Mouse (Mus musculus): Measurements from ENCODE around the gene Nfatc2. TPM values are rescaled to one million over a fixed set of nuclear protein-coding genes. Genes with fewer than 3 reads are reported as not detected.

The Nfatc2 gene
- polyA plus RNA-seq, 1 experiment = 7.8 TPM

DNA sequence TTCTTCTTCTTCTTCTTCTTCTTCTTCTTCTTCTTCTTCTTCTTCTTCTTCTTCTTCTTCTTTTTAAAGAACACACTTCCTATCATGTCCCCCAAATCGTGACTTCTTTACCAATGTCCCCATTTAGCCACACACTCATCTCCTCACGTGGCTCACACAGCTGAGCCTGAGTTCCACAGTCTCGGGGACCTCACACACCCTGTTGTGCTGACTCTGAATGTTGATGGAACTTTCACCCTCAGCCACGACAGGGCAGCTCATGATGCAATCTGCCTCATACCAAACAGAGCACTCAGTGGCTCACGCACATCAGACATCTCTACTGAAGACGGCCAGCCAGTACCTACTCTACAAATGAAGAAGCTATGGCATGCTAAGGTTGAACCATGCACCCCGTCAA, 60.2 kb downstream of the Nfatc2 start:
- Histone ChIP-seq H3K4me1 (ENCODE audit: control insufficient read depth, insufficient read depth, low read length) (peaks cover 12% of the 10 kb centered on the region), H3K27ac (ENCODE audit: insufficient read depth, low read length) (no peak overlapping the region), H3K9me3 (replicated peaks; ENCODE audit: control insufficient read depth, insufficient read depth, low read length, poor library complexity, severe bottlenecking) (no peaks in the 10 kb centered on the region), H3K27me3 (ENCODE audit: control insufficient read depth, insufficient read depth, low read length, poor library complexity, severe bottlenecking) (no peaks in the 10 kb centered on the region), H3K36me3 (ENCODE audit: control insufficient read depth, insufficient read depth, low read length, poor library complexity, severe bottlenecking) (no peaks in the 10 kb centered on the region), H3K9ac (ENCODE audit: low read depth, poor library complexity, severe bottlenecking) (no peak overlapping the region), H3K4me3 (ENCODE audit: low read depth, low read length) (no peak overlapping the region)
- TF ChIP-seq POLR2A (IDR thresholded peaks at IDR 0.05; ENCODE audit: insufficient read depth, low read length) = no peak
- no peak for TF ChIP-seq CTCF (IDR thresholded peaks at IDR 0.05; ENCODE audit: low read depth, low read length)
- no peak for TF ChIP-seq EP300 (IDR thresholded peaks at IDR 0.05; ENCODE audit: insufficient read depth, low read depth, low read length)

DNA sequence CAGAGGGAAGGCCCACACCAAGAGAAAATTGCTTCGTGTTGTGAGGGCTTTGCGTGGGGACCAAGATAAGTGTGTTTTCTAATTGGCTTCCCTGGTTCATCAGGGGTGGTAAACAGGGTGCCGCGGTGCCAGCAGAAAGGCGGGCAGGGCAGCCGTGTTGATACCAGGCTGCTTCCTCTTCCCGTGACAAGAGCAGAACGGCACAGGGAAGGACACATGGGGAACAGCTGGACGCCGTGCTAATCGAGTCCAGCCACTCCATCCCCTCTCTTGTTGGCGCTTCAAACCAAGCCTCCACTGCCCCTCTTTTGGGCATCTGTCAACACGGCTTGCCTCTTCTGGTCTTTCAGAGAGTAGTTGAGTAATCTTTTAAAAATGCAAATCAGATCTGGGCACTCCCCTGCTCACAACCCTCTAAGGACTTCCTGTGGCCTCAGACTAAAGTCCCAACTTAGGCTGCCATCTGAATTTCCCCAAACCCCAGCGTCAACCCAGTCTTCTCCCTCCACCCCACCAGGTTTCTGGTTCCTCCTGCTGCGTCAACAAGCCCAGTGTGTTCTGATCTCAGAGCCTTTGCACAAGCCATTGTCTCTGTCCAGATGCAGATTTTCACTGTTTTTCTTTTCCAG, 61.7 kb downstream of the Nfatc2 start:
- Histone ChIP-seq H3K27ac (ENCODE audit: insufficient read depth, low read length) (no peak overlapping the region), H3K36me3 (ENCODE audit: control insufficient read depth, insufficient read depth, low read length, poor library complexity, severe bottlenecking) (no peaks in the 10 kb centered on the region), H3K9ac (ENCODE audit: low read depth, poor library complexity, severe bottlenecking) (no peak overlapping the region), H3K9me3 (replicated peaks; ENCODE audit: control insufficient read depth, insufficient read depth, low read length, poor library complexity, severe bottlenecking) (no peaks in the 10 kb centered on the region), H3K4me1 (ENCODE audit: control insufficient read depth, insufficient read depth, low read length) (peaks cover 12% of the 10 kb centered on the region), H3K4me3 (ENCODE audit: low read depth, low read length) (no peak overlapping the region), H3K27me3 (ENCODE audit: control insufficient read depth, insufficient read depth, low read length, poor library complexity, severe bottlenecking) (no peaks in the 10 kb centered on the region)
- no peak for TF ChIP-seq POLR2A (IDR thresholded peaks at IDR 0.05; ENCODE audit: insufficient read depth, low read length)
- no peak for TF ChIP-seq EP300 (IDR thresholded peaks at IDR 0.05; ENCODE audit: insufficient read depth, low read depth, low read length)
- no peak for TF ChIP-seq CTCF (IDR thresholded peaks at IDR 0.05; ENCODE audit: low read depth, low read length)

DNA sequence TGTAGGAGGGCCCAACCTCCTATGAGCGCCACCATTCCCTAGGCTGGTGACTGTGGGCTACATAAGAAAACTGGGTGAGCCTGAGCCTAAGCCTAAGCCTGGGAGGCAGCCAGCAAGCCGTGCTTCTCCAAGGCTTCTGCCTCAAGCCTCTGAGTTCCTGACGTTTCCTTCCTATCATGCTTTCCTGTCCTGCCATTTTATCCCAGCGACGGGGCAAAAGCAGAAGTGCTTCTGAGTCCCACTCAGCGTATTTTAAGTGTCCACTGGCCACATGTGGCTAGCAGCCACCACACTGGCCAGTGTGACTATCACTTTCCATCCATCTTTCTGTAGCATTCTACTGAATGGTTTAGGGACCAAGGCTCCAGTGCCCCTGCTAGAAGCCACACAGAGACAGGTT, 62.4 kb downstream of the Nfatc2 start:
- Histone ChIP-seq H3K9me3 (replicated peaks; ENCODE audit: control insufficient read depth, insufficient read depth, low read length, poor library complexity, severe bottlenecking) (no peaks in the 10 kb centered on the region), H3K27ac (ENCODE audit: insufficient read depth, low read length) (no peak overlapping the region), H3K9ac (ENCODE audit: low read depth, poor library complexity, severe bottlenecking) (no peak overlapping the region), H3K27me3 (ENCODE audit: control insufficient read depth, insufficient read depth, low read length, poor library complexity, severe bottlenecking) (no peaks in the 10 kb centered on the region), H3K4me3 (ENCODE audit: low read depth, low read length) (no peak overlapping the region), H3K36me3 (ENCODE audit: control insufficient read depth, insufficient read depth, low read length, poor library complexity, severe bottlenecking) (no peaks in the 10 kb centered on the region), H3K4me1 (ENCODE audit: control insufficient read depth, insufficient read depth, low read length) (peaks cover 12% of the 10 kb centered on the region)
- TF ChIP-seq CTCF (IDR thresholded peaks at IDR 0.05; ENCODE audit: low read depth, low read length) (no peak), EP300 (IDR thresholded peaks at IDR 0.05; ENCODE audit: insufficient read depth, low read depth, low read length) (no peak)

DNA sequence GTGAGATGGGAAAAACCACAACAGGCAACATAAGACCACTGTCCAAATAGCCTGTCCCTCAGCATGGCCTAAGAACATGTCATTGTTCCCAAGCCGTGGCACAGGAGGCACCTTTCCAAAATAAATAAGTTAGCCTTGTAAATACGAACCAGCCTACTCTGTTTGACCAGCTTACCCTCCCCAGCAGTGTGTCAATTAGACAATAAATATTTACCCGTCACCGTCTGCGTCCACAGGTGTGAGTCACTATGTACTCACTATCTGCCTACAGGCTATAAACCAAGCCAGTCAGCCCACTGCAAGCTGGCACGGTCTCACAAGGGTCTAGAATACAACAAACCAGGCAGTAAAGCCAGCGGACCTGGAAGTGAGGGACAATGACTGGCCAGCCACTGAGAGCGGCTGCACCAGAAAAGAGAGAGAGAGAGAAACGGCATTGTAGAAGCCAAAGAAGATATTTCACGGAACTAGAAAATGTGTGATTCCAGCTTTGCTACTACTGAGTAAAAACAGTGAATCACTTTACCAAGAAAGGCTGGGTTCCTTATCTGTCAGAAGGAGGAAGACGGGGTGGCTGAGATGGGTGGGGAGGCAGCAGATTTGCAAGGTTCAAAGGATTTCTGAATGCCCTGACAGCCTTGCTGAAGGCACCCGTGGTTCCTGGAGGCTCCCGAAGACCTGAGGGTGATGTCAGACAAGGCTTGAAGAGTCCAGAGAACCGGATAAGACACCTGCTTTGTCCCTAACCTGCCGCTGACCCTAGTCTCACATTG, 69.2 kb downstream of the Nfatc2 start:
- H3K9ac ChIP-seq (ENCODE audit: low read depth, poor library complexity, severe bottlenecking) = no peak overlapping the region
- no peaks in the 10 kb centered on the region for H3K36me3 ChIP-seq (ENCODE audit: control insufficient read depth, insufficient read depth, low read length, poor library complexity, severe bottlenecking)
- no peak overlapping the region for H3K27ac ChIP-seq (ENCODE audit: insufficient read depth, low read length)
- no peak for TF ChIP-seq POLR2A (IDR thresholded peaks at IDR 0.05; ENCODE audit: insufficient read depth, low read length)
- TF ChIP-seq EP300 (IDR thresholded peaks at IDR 0.05; ENCODE audit: insufficient read depth, low read depth, low read length) = no peak
- no peak for TF ChIP-seq CTCF (IDR thresholded peaks at IDR 0.05; ENCODE audit: low read depth, low read length)
- H3K4me3 ChIP-seq (ENCODE audit: low read depth, low read length) = no peak overlapping the region
- H3K9me3 ChIP-seq (replicated peaks; ENCODE audit: control insufficient read depth, insufficient read depth, low read length, poor library complexity, severe bottlenecking) = no peaks in the 10 kb centered on the region
- no peaks in the 10 kb centered on the region for H3K27me3 ChIP-seq (ENCODE audit: control insufficient read depth, insufficient read depth, low read length, poor library complexity, severe bottlenecking)
- H3K4me1 ChIP-seq (ENCODE audit: control insufficient read depth, insufficient read depth, low read length) = no peaks in the 10 kb centered on the region

DNA sequence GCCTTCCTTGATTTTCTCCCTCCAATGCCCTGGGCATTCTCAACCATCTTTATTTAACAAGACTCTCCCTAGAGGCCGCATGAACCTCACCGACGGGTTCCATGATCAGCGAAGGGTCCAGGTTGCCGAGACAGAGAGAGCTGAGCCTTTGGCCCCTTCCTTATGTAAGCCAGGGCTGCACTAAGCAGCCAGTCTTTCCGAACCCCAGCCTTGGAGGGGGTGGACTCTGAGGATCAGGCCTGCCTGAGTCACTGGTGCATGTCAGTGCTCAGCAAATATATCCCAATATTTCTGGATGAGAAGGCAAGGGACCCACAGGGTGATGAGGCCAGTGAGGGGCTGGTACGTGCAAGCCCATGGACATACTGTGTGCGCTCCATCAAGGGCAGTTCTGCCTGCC, 72.9 kb downstream of the Nfatc2 start:
- Histone ChIP-seq H3K9ac (ENCODE audit: low read depth, poor library complexity, severe bottlenecking) (no peak overlapping the region), H3K9me3 (replicated peaks; ENCODE audit: control insufficient read depth, insufficient read depth, low read length, poor library complexity, severe bottlenecking) (no peaks in the 10 kb centered on the region), H3K4me1 (ENCODE audit: control insufficient read depth, insufficient read depth, low read length) (peaks cover 2% of the 10 kb centered on the region), H3K36me3 (ENCODE audit: control insufficient read depth, insufficient read depth, low read length, poor library complexity, severe bottlenecking) (no peaks in the 10 kb centered on the region), H3K27me3 (ENCODE audit: control insufficient read depth, insufficient read depth, low read length, poor library complexity, severe bottlenecking) (no peaks in the 10 kb centered on the region), H3K27ac (ENCODE audit: insufficient read depth, low read length) (no peak overlapping the region), H3K4me3 (ENCODE audit: low read depth, low read length) (no peak overlapping the region)
- TF ChIP-seq POLR2A (IDR thresholded peaks at IDR 0.05; ENCODE audit: insufficient read depth, low read length) (no peak), CTCF (IDR thresholded peaks at IDR 0.05; ENCODE audit: low read depth, low read length) (no peak), EP300 (IDR thresholded peaks at IDR 0.05; ENCODE audit: insufficient read depth, low read depth, low read length) (no peak)

DNA sequence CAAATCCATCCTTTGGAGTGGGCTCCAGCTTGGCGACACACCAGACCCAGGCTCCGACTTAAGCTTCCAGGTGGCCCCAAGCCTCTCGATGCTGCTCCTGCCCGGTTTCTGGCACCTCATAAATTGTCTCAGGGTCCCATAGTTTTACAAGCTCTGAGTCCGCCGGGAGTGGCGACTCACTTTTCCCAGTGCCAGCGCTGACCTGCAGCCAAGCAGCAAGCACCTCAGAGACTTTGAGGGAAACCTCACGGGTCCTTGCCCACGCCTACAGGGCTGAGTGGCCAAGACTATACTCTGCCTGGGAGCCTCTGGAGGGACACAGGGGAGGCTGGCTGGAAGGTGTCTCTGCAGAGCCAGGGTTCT, 74.0 kb downstream of the Nfatc2 start:
- Histone ChIP-seq H3K27me3 (ENCODE audit: control insufficient read depth, insufficient read depth, low read length, poor library complexity, severe bottlenecking) (no peaks in the 10 kb centered on the region), H3K9me3 (replicated peaks; ENCODE audit: control insufficient read depth, insufficient read depth, low read length, poor library complexity, severe bottlenecking) (no peaks in the 10 kb centered on the region), H3K4me3 (ENCODE audit: low read depth, low read length) (no peak overlapping the region), H3K4me1 (ENCODE audit: control insufficient read depth, insufficient read depth, low read length) (peaks cover 2% of the 10 kb centered on the region), H3K9ac (ENCODE audit: low read depth, poor library complexity, severe bottlenecking) (no peak overlapping the region), H3K27ac (ENCODE audit: insufficient read depth, low read length) (no peak overlapping the region), H3K36me3 (ENCODE audit: control insufficient read depth, insufficient read depth, low read length, poor library complexity, severe bottlenecking) (no peaks in the 10 kb centered on the region)
- no peak for TF ChIP-seq POLR2A (IDR thresholded peaks at IDR 0.05; ENCODE audit: insufficient read depth, low read length)
- TF ChIP-seq EP300 (IDR thresholded peaks at IDR 0.05; ENCODE audit: insufficient read depth, low read depth, low read length) = no peak
- TF ChIP-seq CTCF (IDR thresholded peaks at IDR 0.05; ENCODE audit: low read depth, low read length) = no peak

Data from ES-Bruce4 (cell line).